In genomic region chr11:115824813-115825212, GRCm38 (mm10) we compare ENCODE assay signal across 9 mouse cellular contexts. TPM values are rescaled to one million over a fixed set of nuclear protein-coding genes. Genes with fewer than 3 reads are reported as not detected.
DNase-seq lines count a peak whose midpoint lies in the region; ATAC-seq and TF ChIP-seq lines count a peak whose summit lies in the region.
"Had no signal": no experiment of that assay in that cellular context is flagged by ENCODE, and none has a peak within 500 bp of the region (broad histone marks: within the 10 kb centered on the region; RNA-seq: fewer than 3 reads in every experiment).

No protein-coding gene starts in this region.

- H3K27me3 ChIP-seq in lung, embryonic 14.5 days (ENCODE audit: insufficient read depth, low read length): peaks cover 7% of the 10 kb centered on the region; the same call in 1 of the 2 replicates
- peaks cover 78% of the 10 kb centered on the region for H3K27me3 ChIP-seq in forebrain, embryonic 10.5 days (ENCODE audit: poor library complexity, severe bottlenecking)
- no peaks in the 10 kb centered on the region for H3K27me3 ChIP-seq in intestine, postnatal 0 days (replicated peaks; ENCODE audit: control insufficient read depth, insufficient read depth, low read length)
- peaks cover 61% of the 10 kb centered on the region for H3K27me3 ChIP-seq in neural tube, embryonic 13.5 days

- no peak for TF ChIP-seq CTCF in lung, embryonic 14.5 days (IDR thresholded peaks at IDR 0.05; ENCODE audit: low read depth)
- TF ChIP-seq CTCF in intestine, postnatal 0 days (IDR thresholded peaks at IDR 0.05; ENCODE audit: low read depth): no peak

- peak overlapping the region; percentile 62 for H3K9ac ChIP-seq in lung, embryonic 14.5 days
- peak overlapping the region; percentile 83 for H3K9ac ChIP-seq in intestine, postnatal 0 days (ENCODE audit: low read depth, low read length)
- H3K9ac ChIP-seq in neural tube, embryonic 13.5 days: no peak overlapping the region

- DNase-seq in lung, embryonic 14.5 days: no peak
- DNase-seq in lung, postnatal 25 days (ENCODE audit: low spot score): no peak
- no peak for DNase-seq in forebrain, embryonic 10.5 days (ENCODE audit: extremely low spot score, low spot score)
- no peak for DNase-seq in layer of hippocampus, adult 9-11 months
- no peak for DNase-seq in left cerebral cortex, postnatal 25 days (ENCODE audit: low spot score in 2 of 2)
- DNase-seq: adrenal gland, postnatal 14 days had no signal

- peak overlapping the region; percentile 95 for H3K4me2 ChIP-seq in lung, embryonic 14.5 days
- peak overlapping the region; percentile 90 for H3K4me2 ChIP-seq in intestine, postnatal 0 days (replicated peaks; ENCODE audit: low read depth)
- H3K4me2 ChIP-seq in neural tube, embryonic 13.5 days: peak overlapping the region; percentile 93

- H3K4me1 ChIP-seq in lung, embryonic 14.5 days (ENCODE audit: insufficient read depth): peaks cover 2% of the 10 kb centered on the region; the same call in 1 of the 2 replicates
- H3K4me1 ChIP-seq in forebrain, embryonic 10.5 days: peaks cover 40% of the 10 kb centered on the region
- H3K4me1 ChIP-seq in intestine, postnatal 0 days (replicated peaks; ENCODE audit: control insufficient read depth, insufficient read depth, low read length): peaks cover 14% of the 10 kb centered on the region
- H3K4me1 ChIP-seq in neural tube, embryonic 13.5 days (replicated peaks): peaks cover 18% of the 10 kb centered on the region

- intact Hi-C loops in left cerebral cortex, postnatal 25 days (cut with DNase I): no loop called here

- peak overlapping the region; percentile 74 for H3K4me3 ChIP-seq in lung, embryonic 14.5 days (ENCODE audit: low read depth, low read length)
- peak overlapping the region; percentile 64 for H3K4me3 ChIP-seq in forebrain, embryonic 10.5 days
- H3K4me3 ChIP-seq in intestine, postnatal 0 days (ENCODE audit: low read depth, low read length): peak overlapping the region; percentile 81
- peak overlapping the region; percentile 58; the same call in 1 of the 2 replicates for H3K4me3 ChIP-seq in neural tube, embryonic 13.5 days

- 13% methylated on average over 11 of the region's 11 CpGs for WGBS in lung, embryonic 14.5 days
- 14% methylated on average over 11 of the region's 11 CpGs for WGBS in forebrain, embryonic 10.5 days
- WGBS in intestine, postnatal 0 days: 14% methylated on average over 11 of the region's 11 CpGs
- 18% methylated on average over 11 of the region's 11 CpGs for WGBS in neural tube, embryonic 13.5 days

- no peak overlapping the region for H3K27ac ChIP-seq in lung, embryonic 14.5 days (ENCODE audit: low read depth)
- H3K27ac ChIP-seq in forebrain, embryonic 10.5 days: no peak overlapping the region
- H3K27ac ChIP-seq in intestine, postnatal 0 days (ENCODE audit: low read depth, low read length): peak overlapping the region; percentile 97
- H3K27ac ChIP-seq in neural tube, embryonic 13.5 days (replicated peaks): no peak overlapping the region

- ATAC-seq in lung, embryonic 14.5 days (ENCODE audit: insufficient read depth): no peak
- ATAC-seq in intestine, postnatal 0 days: peak; percentile 58
- no peak for ATAC-seq in neural tube, embryonic 13.5 days (ENCODE audit: low read depth)
- no peak for ATAC-seq in frontal cortex, adult (ENCODE audit: low TSS enrichment)

- no peaks in the 10 kb centered on the region for H3K9me3 ChIP-seq in lung, embryonic 14.5 days (ENCODE audit: low read depth, low read length)
- no peaks in the 10 kb centered on the region for H3K9me3 ChIP-seq in forebrain, embryonic 10.5 days
- H3K9me3 ChIP-seq in intestine, postnatal 0 days (ENCODE audit: control insufficient read depth): no peaks in the 10 kb centered on the region
- H3K9me3 ChIP-seq in neural tube, embryonic 13.5 days: no peaks in the 10 kb centered on the region

- peaks cover 31% of the 10 kb centered on the region for H3K36me3 ChIP-seq in lung, embryonic 14.5 days (ENCODE audit: insufficient read depth)
- H3K36me3 ChIP-seq in forebrain, embryonic 10.5 days (replicated peaks): peaks cover 33% of the 10 kb centered on the region
- peaks cover 16% of the 10 kb centered on the region; the same call in 1 of the 2 replicates for H3K36me3 ChIP-seq in intestine, postnatal 0 days (ENCODE audit: control insufficient read depth, insufficient read depth)
- peaks cover 32% of the 10 kb centered on the region for H3K36me3 ChIP-seq in neural tube, embryonic 13.5 days

RNA-seq across cellular contexts. Expression of gene Llgl2, which starts 1.0 kb away (rescaled TPM):
- 28.8 and 31.9 TPM in 2 replicates for polyA plus RNA-seq in lung, embryonic 14.5 days (2014; fragmentation: Nextera tagmentation; extraction: Ambion mirVana)
- polyA plus RNA-seq in forebrain, embryonic 10.5 days (2016; fragmentation: Nextera tagmentation; extraction: Ambion mirVana): 7.5 and 7.6 TPM in 2 replicates
- 60.5 and 61.8 TPM in 2 replicates for polyA plus RNA-seq in intestine, postnatal 0 days (2015; fragmentation: Nextera tagmentation; extraction: Ambion mirVana)
- polyA plus RNA-seq in neural tube, embryonic 13.5 days (2015; fragmentation: Nextera tagmentation; extraction: Ambion mirVana): 1.4 and 1.8 TPM in 2 replicates
- total RNA-seq in left cerebral cortex, postnatal 25 days (2021): 1 to 10 TPM; 3.7 to 4.0 TPM

RNA-seq across cellular contexts. Expression of gene Tsen54, which starts 10.3 kb away (rescaled TPM):
- polyA plus RNA-seq in lung, embryonic 14.5 days (2014; fragmentation: Nextera tagmentation; extraction: Ambion mirVana): 31.5 and 35.0 TPM in 2 replicates
- polyA plus RNA-seq in forebrain, embryonic 10.5 days (2016; fragmentation: Nextera tagmentation; extraction: Ambion mirVana): 34.7 and 41.0 TPM in 2 replicates
- 16.7 and 17.0 TPM in 2 replicates for polyA plus RNA-seq in intestine, postnatal 0 days (2015; fragmentation: Nextera tagmentation; extraction: Ambion mirVana)
- polyA plus RNA-seq in neural tube, embryonic 13.5 days (2015; fragmentation: Nextera tagmentation; extraction: Ambion mirVana): 22.7 and 23.4 TPM in 2 replicates
- total RNA-seq in left cerebral cortex, postnatal 25 days (2021): 10 to 100 TPM; 12.5 to 12.7 TPM

RNA-seq across cellular contexts. Expression of gene Caskin2, which starts 11.4 kb away (rescaled TPM):
- 21.0 and 23.0 TPM in 2 replicates for polyA plus RNA-seq in lung, embryonic 14.5 days (2014; fragmentation: Nextera tagmentation; extraction: Ambion mirVana)
- 18.3 and 19.2 TPM in 2 replicates for polyA plus RNA-seq in forebrain, embryonic 10.5 days (2016; fragmentation: Nextera tagmentation; extraction: Ambion mirVana)
- 7.4 and 7.6 TPM in 2 replicates for polyA plus RNA-seq in intestine, postnatal 0 days (2015; fragmentation: Nextera tagmentation; extraction: Ambion mirVana)
- polyA plus RNA-seq in neural tube, embryonic 13.5 days (2015; fragmentation: Nextera tagmentation; extraction: Ambion mirVana): 13.8 and 15.2 TPM in 2 replicates
- 10 to 100 TPM; 18.8 to 20.7 TPM for total RNA-seq in left cerebral cortex, postnatal 25 days (2021)

RNA-seq across cellular contexts. Expression of gene Myo15b, which starts 33.4 kb away (rescaled TPM):
- 0.12 and 0.28 TPM in 2 replicates for polyA plus RNA-seq in lung, embryonic 14.5 days (2014; fragmentation: Nextera tagmentation; extraction: Ambion mirVana)
- polyA plus RNA-seq in forebrain, embryonic 10.5 days (2016; fragmentation: Nextera tagmentation; extraction: Ambion mirVana): 0.06 and 0.11 TPM in 2 replicates
- polyA plus RNA-seq in intestine, postnatal 0 days (2015; fragmentation: Nextera tagmentation; extraction: Ambion mirVana): 332 and 377 TPM in 2 replicates
- polyA plus RNA-seq in neural tube, embryonic 13.5 days (2015; fragmentation: Nextera tagmentation; extraction: Ambion mirVana): 0.10 TPM in 1 of 2 replicates, not detected in the other
- under 1 TPM; 0.11 to 0.23 TPM for total RNA-seq in left cerebral cortex, postnatal 25 days (2021)

RNA-seq across cellular contexts. Expression of gene Tmem94, which starts 59.6 kb away (rescaled TPM):
- 18.5 and 20.9 TPM in 2 replicates for polyA plus RNA-seq in lung, embryonic 14.5 days (2014; fragmentation: Nextera tagmentation; extraction: Ambion mirVana)
- 36.8 and 38.1 TPM in 2 replicates for polyA plus RNA-seq in forebrain, embryonic 10.5 days (2016; fragmentation: Nextera tagmentation; extraction: Ambion mirVana)
- polyA plus RNA-seq in intestine, postnatal 0 days (2015; fragmentation: Nextera tagmentation; extraction: Ambion mirVana): 8.2 and 8.6 TPM in 2 replicates
- 25.4 and 25.8 TPM in 2 replicates for polyA plus RNA-seq in neural tube, embryonic 13.5 days (2015; fragmentation: Nextera tagmentation; extraction: Ambion mirVana)
- 10 to 100 TPM; 54.9 to 59.1 TPM for total RNA-seq in left cerebral cortex, postnatal 25 days (2021)
